Mouse (Mus musculus) lung, adult 2 months (tissue): ENCODE data around the gene Hist1h2bg. TPM values are rescaled to one million over a fixed set of nuclear protein-coding genes. Genes with fewer than 3 reads are reported as not detected.
A peak's percentile ranks its signal among the peaks of the same experiment; 100 is the strongest.
"Not testable (repeated sequence)": the region's sequence is repeated elsewhere in the genome, so short reads cannot be mapped to it uniquely, and the experiment has no call there.

ENCODE experiments used
- DNase-seq: peaks from one replicate; pipeline ENCODE4 v3.0.0; 2022
- H3K4me1 ChIP-seq: fragments of 200-500 bp; 2 replicates; pipeline ENCODE4 v1.6.1; 2011; ENCODE audit warnings: low read length; ENCODE audit not compliant: control insufficient read depth, insufficient read depth
- H3K4me3 ChIP-seq: fragments of 200-500 bp; replicated peaks from 2 replicates; pipeline ENCODE3; 2011; ENCODE audit warnings: low read depth, mild to moderate bottlenecking, control low read depth, low read length; ENCODE audit errors: extremely low read depth
- CTCF ChIP-seq: fragments of 200-500 bp; IDR thresholded peaks from 2 replicates; pipeline ENCODE4 v1.5.1; 2011; ENCODE audit warnings: mild to moderate bottlenecking, low read length, control low read depth; ENCODE audit not compliant: insufficient read depth
- POLR2A ChIP-seq: fragments of 200-500 bp; IDR thresholded peaks from 2 replicates; pipeline ENCODE4 v1.6.1; 2011; ENCODE audit warnings: low read depth, mild to moderate bottlenecking, control low read depth, low read length, borderline replicate concordance; ENCODE audit errors: extremely low read depth
- WGBS: fragments of 180-500 bp; shearing (Covaris S2); methylation state at CpG from one replicate; pipeline ENCODE4 v1.1.7; 2018; 5-methylcytosine and 5-hydroxymethylcytosine counted together
- polyA plus RNA-seq: library from polyadenylated mRNA; depleted of rRNA; stranded (reverse); fragments of >200 nt; gene quantifications from 2 replicates; pipeline ENCODE4 v1.2.3, GENCODE M21; 2012

Gene Hist1h2bg
- polyA plus RNA-seq, 1 experiment = 9.8 TPM

- peak; percentile 36 for DNase-seq
Measured at GRCm38 (mm10) chr13:23575271-23575851, 4.2 kb downstream of the Hist1h2bg start, which contains the start of gene Hist1h3d. Hist1h3d (plus strand) TSS chr13:23575763.

GRCm38 (mm10) chr13:23575864-23576313 is 4.7 kb downstream of the Hist1h2bg start:
- H3K4me1 ChIP-seq = not testable (repeated sequence)
- H3K4me3 ChIP-seq = peak overlapping the region; percentile 54
- DNase-seq = peak; percentile 32
- 2% methylated on average over 17 of the region's 40 CpGs for WGBS

More at GRCm38 (mm10) chr13:23575271-23575851, 4.2 kb downstream of the Hist1h2bg start, which contains the start of gene Hist1h3d:
- TF ChIP-seq POLR2A (0 out of 2 replicates have a peak, but pooled peaks have one; percentile 17), CTCF (no peak)
- Histone ChIP-seq H3K4me3 (peak within 1 kb of the TSS; percentile 54), H3K4me1 (no peaks in the 10 kb centered on the region)
- 2% methylated on average over 18 of the region's 18 CpGs for WGBS

- TF ChIP-seq POLR2A = no peak
- no peak for TF ChIP-seq CTCF
- no peak for DNase-seq
- no peak overlapping the region for H3K4me3 ChIP-seq
- no peaks in the 10 kb centered on the region for H3K4me1 ChIP-seq
- 43% methylated on average over 7 of the region's 7 CpGs for WGBS
Measured at GRCm38 (mm10) chr13:23576351-23576881, 5.2 kb downstream of the Hist1h2bg start.

GRCm38 (mm10) chr13:23576906-23577639 is 5.9 kb downstream of the Hist1h2bg start:
- DNase-seq = no peak
- 52% methylated on average over 6 of the region's 6 CpGs for WGBS
- no peak for TF ChIP-seq CTCF
- no peak for TF ChIP-seq POLR2A
- Histone ChIP-seq H3K4me1 (no peaks in the 10 kb centered on the region), H3K4me3 (no peak overlapping the region)

GRCm38 (mm10) chr13:23577835-23578234 is 6.6 kb downstream of the Hist1h2bg start:
- 89% methylated on average over 1 of the region's 1 CpGs for WGBS
- TF ChIP-seq CTCF (no peak), POLR2A (no peak)
- Histone ChIP-seq H3K4me1 (no peaks in the 10 kb centered on the region), H3K4me3 (no peak overlapping the region)
- DNase-seq = no peak

GRCm38 (mm10) chr13:23581408-23582218 is 10.4 kb downstream of the Hist1h2bg start, which contains the start of gene Hist1h4d:
Hist1h4d (plus strand) TSS chr13:23581598.
- H3K4me3 ChIP-seq = peak within 1 kb of the TSS; percentile 73
- DNase-seq = peak; percentile 96
- under 1% methylated on average over 43 of the region's 43 CpGs for WGBS
- peaks cover 2% of the 10 kb centered on the region; the same call in 1 of the 2 replicates for H3K4me1 ChIP-seq
- TF ChIP-seq POLR2A (peak; percentile 100), CTCF (no peak)

- no peak for DNase-seq
- TF ChIP-seq CTCF = no peak
- no peak for TF ChIP-seq POLR2A
- WGBS = 21% methylated on average over 6 of the region's 6 CpGs
- Histone ChIP-seq H3K4me3 (peak overlapping the region; percentile 73), H3K4me1 (peaks cover 2% of the 10 kb centered on the region; the same call in 1 of the 2 replicates)
Measured at GRCm38 (mm10) chr13:23582219-23583056, 11.2 kb downstream of the Hist1h2bg start.

GRCm38 (mm10) chr13:23583387-23584068 is 12.3 kb downstream of the Hist1h2bg start:
- Histone ChIP-seq H3K4me3 (no peak overlapping the region), H3K4me1 (peaks cover 2% of the 10 kb centered on the region; the same call in 1 of the 2 replicates)
- DNase-seq = no peak
- TF ChIP-seq POLR2A (no peak), CTCF (no peak)

- TF ChIP-seq POLR2A (no peak), CTCF (no peak)
- Histone ChIP-seq H3K4me3 (peak overlapping the region; percentile 11), H3K4me1 (peaks cover 2% of the 10 kb centered on the region; the same call in 1 of the 2 replicates)
- peak; percentile 15 for DNase-seq
Measured at GRCm38 (mm10) chr13:23584331-23584730, 13.1 kb downstream of the Hist1h2bg start.
